Mouse (Mus musculus): ENCODE measurements around the gene Abcb4. TPM values are rescaled to one million over a fixed set of nuclear protein-coding genes. Genes with fewer than 3 reads are reported as not detected.
"Not testable (repeated sequence)": the region's sequence is repeated elsewhere in the genome, so short reads cannot be mapped to it uniquely, and the experiment has no call there.

Abcb4 gene
- total RNA-seq, 2 experiments from 2014 or later = 3.7 to 4.6 TPM

GRCm38 (mm10) chr5:8996686-8997512, 103.4 kb downstream of the Abcb4 start, which contains the start of gene Crot:
Gene Crot, minus strand, starts transcription at chr5:8997324.
- peak; percentile 88 to 94 for DNase-seq (ENCODE audit: low spot score in 2 of 2)

- DNase-seq (ENCODE audit: low spot score in 2 of 2) = no peak
Observed at GRCm38 (mm10) chr5:8997513-8997895, 104.0 kb downstream of the Abcb4 start.

- no peak for DNase-seq (ENCODE audit: low spot score in 2 of 2)
Observed at GRCm38 (mm10) chr5:8999108-8999507, 105.6 kb downstream of the Abcb4 start.

GRCm38 (mm10) chr5:9000006-9000405, 106.5 kb downstream of the Abcb4 start:
- not testable (repeated sequence) for DNase-seq (ENCODE audit: low spot score in 2 of 2)

GRCm38 (mm10) chr5:9006585-9006984, 113.1 kb downstream of the Abcb4 start:
- DNase-seq (ENCODE audit: low spot score in 2 of 2) = not testable (repeated sequence)

Other genes starting within 250 kb of the Abcb4 start
- gene Abcb1a, start 233.6 kb upstream of the Abcb4 start, total RNA-seq (2021) = 10 to 100 TPM; 15.3 to 19.5 TPM
- 1 to 10 TPM; 1.6 to 2.9 TPM for gene Abcb1b, start 95.6 kb upstream of the Abcb4 start, total RNA-seq (2021)
- 10 to 100 TPM; 23.5 to 25.0 TPM for gene Crot, start 103.6 kb downstream of the Abcb4 start, total RNA-seq (2021)
- 10 to 100 TPM; 11.5 to 13.0 TPM for gene Tmem243, start 207.0 kb downstream of the Abcb4 start, total RNA-seq (2021)